Mouse (Mus musculus): ENCODE data around the gene Mbtps2. TPM values are rescaled to one million over a fixed set of nuclear protein-coding genes. Genes with fewer than 3 reads are reported as not detected.

Mbtps2 gene
- polyA plus RNA-seq, 1 experiment: 11.6 TPM

GRCm38 (mm10) chrX:157579108-157579614 lies 19.4 kb downstream of the Mbtps2 start:
- TF ChIP-seq GATA1 (IDR thresholded peaks at IDR 0.05; ENCODE audit: low read length): no peak

DNA sequence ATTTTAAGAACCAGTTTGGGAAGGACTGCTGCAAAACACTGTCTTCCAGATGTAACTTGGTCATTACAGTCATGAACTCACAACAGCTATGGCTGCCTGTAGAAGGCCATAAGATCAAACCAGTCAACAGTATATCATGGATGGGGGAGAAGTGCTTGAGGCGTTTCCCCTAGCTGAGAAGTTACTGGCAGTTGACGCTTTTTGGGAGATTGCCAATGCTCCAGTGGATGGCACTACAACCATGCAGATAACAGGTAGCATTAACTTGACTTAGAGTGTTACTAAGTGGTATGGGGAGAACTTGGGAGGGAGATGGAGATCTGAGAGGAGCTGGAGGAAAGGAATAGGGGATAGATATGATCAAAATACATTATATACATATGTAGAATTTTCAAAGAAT lies 23.8 kb downstream of the Mbtps2 start:
- no peak for TF ChIP-seq GATA1 (IDR thresholded peaks at IDR 0.05; ENCODE audit: low read length)

GRCm38 (mm10) chrX:157568840-157569239 lies 29.7 kb downstream of the Mbtps2 start, which contains the start of gene Yy2:
Gene Yy2 (minus strand): TSS chrX:157568985.
- TF ChIP-seq GATA1 (IDR thresholded peaks at IDR 0.05; ENCODE audit: low read length): no peak

GRCm38 (mm10) chrX:157563794-157564193 lies 34.7 kb downstream of the Mbtps2 start:
- TF ChIP-seq GATA1 (IDR thresholded peaks at IDR 0.05; ENCODE audit: low read length): no peak

GRCm38 (mm10) chrX:157547082-157547481 lies 51.4 kb downstream of the Mbtps2 start:
- no peak for TF ChIP-seq GATA1 (IDR thresholded peaks at IDR 0.05; ENCODE audit: low read length)

DNA sequence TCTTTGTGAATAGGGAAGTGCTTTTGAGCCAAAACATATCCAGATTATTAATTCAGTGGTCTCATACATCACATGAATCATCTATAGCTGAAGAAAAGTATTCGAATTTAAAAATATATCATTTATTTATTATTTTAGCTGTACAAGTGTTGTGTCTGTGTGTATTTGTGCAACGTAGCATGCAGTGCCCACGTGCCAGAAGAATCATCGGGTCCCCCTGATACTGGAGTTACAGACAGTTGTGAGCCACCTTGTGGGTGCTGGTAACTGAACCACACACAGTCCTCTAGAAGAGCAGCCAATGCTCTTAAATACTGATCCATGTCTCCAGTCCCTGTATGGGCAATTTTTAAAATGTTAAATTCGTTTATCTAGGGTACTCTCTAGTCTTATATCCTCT lies 92.1 kb downstream of the Mbtps2 start:
- no peak for TF ChIP-seq GATA1 (IDR thresholded peaks at IDR 0.05; ENCODE audit: low read length)

- TF ChIP-seq GATA1 (IDR thresholded peaks at IDR 0.05; ENCODE audit: low read length): no peak
Measured at GRCm38 (mm10) chrX:157504506-157504905, 94.0 kb downstream of the Mbtps2 start.

- TF ChIP-seq GATA1 (IDR thresholded peaks at IDR 0.05; ENCODE audit: low read length): no peak
Measured at GRCm38 (mm10) chrX:157501871-157502270, 96.6 kb downstream of the Mbtps2 start.

DNA sequence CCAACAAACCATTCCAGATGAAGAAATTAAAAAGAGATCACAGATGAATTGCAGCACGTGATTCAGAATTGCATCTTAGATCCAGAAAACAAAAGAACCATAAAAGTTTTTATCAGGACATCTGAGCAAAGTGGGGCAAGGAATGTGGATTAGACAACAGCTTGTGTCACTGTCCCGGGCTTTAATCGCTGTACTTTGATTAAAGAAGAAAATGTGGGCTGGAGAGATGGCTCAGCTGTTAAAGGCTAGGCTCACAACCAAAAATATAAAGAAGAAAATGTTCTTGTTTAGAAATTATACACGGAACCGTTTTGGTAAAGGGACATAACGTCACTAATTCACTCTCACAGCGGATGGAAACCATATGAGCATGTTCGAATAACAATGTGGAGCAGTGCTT lies 98.5 kb downstream of the Mbtps2 start:
- no peak for TF ChIP-seq GATA1 (IDR thresholded peaks at IDR 0.05; ENCODE audit: low read length)

GRCm38 (mm10) chrX:157493159-157493558 lies 105.4 kb downstream of the Mbtps2 start:
- no peak for TF ChIP-seq GATA1 (IDR thresholded peaks at IDR 0.05; ENCODE audit: low read length)

DNA sequence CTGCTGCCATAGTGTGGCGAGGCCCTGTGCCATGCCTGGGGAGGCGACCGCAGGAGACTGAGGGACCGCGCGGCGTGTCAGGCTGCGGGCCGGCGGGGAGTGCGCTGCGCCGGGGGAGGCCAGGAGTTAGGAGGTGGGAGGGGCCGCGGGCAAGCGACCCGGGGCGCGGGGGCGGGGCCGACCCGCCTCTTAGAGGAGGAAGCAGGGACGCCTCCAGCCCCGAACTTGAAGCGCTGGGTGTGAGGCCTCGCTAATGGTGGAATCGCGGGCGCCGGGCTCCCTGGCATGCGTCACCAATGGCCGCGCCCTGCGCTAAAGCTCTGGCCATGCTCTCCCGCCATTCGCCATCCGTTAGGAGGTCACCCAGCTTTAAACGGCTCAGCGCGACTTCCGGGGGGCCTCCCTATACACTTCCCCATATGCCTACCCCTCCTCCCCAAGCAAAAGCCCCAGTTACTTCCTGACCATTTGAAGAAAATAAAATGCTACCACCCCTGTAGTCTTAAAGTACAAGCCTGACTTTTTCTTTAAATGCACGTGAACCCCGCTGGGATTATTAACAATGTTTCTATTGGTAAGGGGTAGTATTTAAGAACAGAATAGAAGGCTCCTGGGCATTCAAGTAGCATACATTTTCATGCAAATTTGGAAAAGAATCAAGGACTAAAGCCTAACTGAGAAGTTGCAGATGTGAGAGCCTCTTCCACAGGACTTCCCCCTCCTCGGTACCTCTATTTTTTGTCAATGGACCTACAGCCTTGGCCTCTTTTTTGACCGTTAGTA lies 106.4 kb downstream of the Mbtps2 start, which contains the start of gene Sms:
Sms (minus strand) TSS at position 344 of the 783 bp plus-strand sequence.
- TF ChIP-seq GATA1 (IDR thresholded peaks at IDR 0.05; ENCODE audit: low read length): no peak

DNA sequence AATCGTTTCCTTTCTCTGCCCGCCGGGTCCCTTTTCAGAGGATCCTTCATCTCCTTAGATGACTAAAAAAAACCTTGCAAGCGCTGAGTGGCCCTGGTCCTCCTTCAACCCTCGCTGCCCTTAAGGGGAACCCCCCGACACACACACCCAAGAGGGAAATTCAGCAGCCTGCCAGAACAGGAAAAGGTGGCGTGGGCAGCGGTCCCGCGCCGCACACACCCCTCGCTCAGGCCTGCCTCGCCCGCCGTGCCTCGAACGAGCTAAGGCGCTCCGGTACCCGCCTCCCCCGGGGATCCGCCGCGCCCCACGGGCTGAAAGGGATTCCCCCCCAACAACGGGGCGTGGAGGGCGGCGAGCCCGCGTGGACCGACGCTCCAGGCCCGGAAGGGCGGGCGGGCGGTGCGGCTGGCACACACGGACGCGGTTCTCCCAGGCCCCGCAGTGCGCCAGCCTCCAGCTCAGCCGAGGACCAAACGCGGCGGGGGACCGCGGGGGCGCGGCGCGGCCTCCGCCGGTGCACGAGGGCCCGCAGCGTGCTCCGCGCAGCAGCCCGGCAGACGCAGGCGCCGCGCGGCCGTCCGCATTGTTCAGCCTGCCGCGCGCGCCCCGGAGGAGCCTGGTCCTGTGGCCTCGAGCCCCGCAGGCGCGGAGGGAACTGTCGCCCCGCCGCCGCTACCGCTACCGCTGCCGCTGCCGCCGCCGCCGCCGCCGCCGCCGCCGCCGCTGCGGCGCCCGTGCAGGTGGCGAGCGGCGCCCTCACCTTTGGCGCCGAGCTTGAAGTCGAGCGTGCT lies 107.2 kb downstream of the Mbtps2 start:
- TF ChIP-seq GATA1 (IDR thresholded peaks at IDR 0.05; ENCODE audit: low read length): no peak

- no peak for TF ChIP-seq GATA1 (IDR thresholded peaks at IDR 0.05; ENCODE audit: low read length)
Measured at GRCm38 (mm10) chrX:157490769-157491144, 107.8 kb downstream of the Mbtps2 start.

GRCm38 (mm10) chrX:157489871-157490721 lies 108.4 kb downstream of the Mbtps2 start:
- TF ChIP-seq GATA1 (IDR thresholded peaks at IDR 0.05; ENCODE audit: low read length): no peak

DNA sequence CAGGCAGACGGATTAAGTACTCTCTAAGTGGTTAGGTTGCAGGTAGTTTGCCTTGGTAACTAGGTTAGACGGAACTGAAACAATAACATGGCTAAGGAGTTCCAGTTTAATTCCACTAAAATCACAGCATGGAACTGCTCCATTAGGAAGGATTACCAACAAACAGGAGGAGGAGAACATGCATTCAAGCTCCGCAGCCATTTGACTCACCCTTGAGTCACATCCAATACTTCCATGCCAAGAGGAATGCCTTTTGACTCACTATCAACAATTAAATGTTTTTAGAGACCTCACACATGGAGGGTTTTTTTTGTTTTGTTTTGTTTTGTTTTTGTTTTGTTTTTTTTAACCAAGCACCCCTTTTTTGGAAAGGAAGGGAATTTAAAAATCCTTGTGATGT lies 109.7 kb downstream of the Mbtps2 start:
- TF ChIP-seq GATA1 (IDR thresholded peaks at IDR 0.05; ENCODE audit: low read length): no peak

All from G1E-ER4 (cell line).